Mouse (Mus musculus) kidney, adult 8-10 months (tissue): Measurements from ENCODE around the gene Cdc20.

Experiments
- DNase-seq, 2 experiments: peaks; one replicate each; pipeline ENCODE4 v3.0.0; 2022

Cdc20 gene

GRCm38 (mm10) chr4:118436820-118437603 lies at the start of gene Cdc20:
TSS of gene Cdc20 (minus strand) at chr4:118437352.
- peak; percentile 84 to 88 for DNase-seq

GRCm38 (mm10) chr4:118476773-118477530 lies 39.8 kb upstream of the Cdc20 start:
- DNase-seq: no peak

- no peak for DNase-seq
These were observed 35.5 kb upstream of the Cdc20 start for GRCm38 (mm10) chr4:118472687-118473086.

- DNase-seq: no peak
These were observed 34.1 kb upstream of the Cdc20 start for GRCm38 (mm10) chr4:118471281-118471680.

GRCm38 (mm10) chr4:118465697-118466163 lies 28.6 kb upstream of the Cdc20 start:
- DNase-seq: no peak

GRCm38 (mm10) chr4:118464956-118465355 lies 27.8 kb upstream of the Cdc20 start:
- no peak for DNase-seq

- no peak for DNase-seq
These were observed 20.3 kb upstream of the Cdc20 start, which contains the start of gene Mpl for GRCm38 (mm10) chr4:118457345-118457975. TSS of gene Mpl (minus strand) at chr4:118457513.

- DNase-seq: no peak
These were observed 9.4 kb upstream of the Cdc20 start for GRCm38 (mm10) chr4:118446415-118447153.

GRCm38 (mm10) chr4:118445781-118446414 lies 8.7 kb upstream of the Cdc20 start:
- peak; percentile 52 to 60 for DNase-seq

GRCm38 (mm10) chr4:118445088-118445487 lies 7.9 kb upstream of the Cdc20 start:
- DNase-seq: no peak

GRCm38 (mm10) chr4:118437829-118438253 lies 689 bp upstream of the Cdc20 start:
- no peak for DNase-seq

- peak; percentile 79 to 83 for DNase-seq
These were observed 4.8 kb downstream of the Cdc20 start for GRCm38 (mm10) chr4:118432332-118432731.

GRCm38 (mm10) chr4:118429215-118429895 lies 7.8 kb downstream of the Cdc20 start:
- peak; percentile 53 to 62 for DNase-seq

GRCm38 (mm10) chr4:118428531-118429214 lies 8.5 kb downstream of the Cdc20 start:
- DNase-seq: peak; percentile 23 to 52

- peak; percentile 88 to 92 for DNase-seq
These were observed 9.2 kb downstream of the Cdc20 start, which contains the start of gene Elovl1 for GRCm38 (mm10) chr4:118427768-118428451. TSS of gene Elovl1 (plus strand) at chr4:118428093.

- DNase-seq: no peak
These were observed 9.8 kb downstream of the Cdc20 start for GRCm38 (mm10) chr4:118427415-118427767.

GRCm38 (mm10) chr4:118425374-118425773 lies 11.8 kb downstream of the Cdc20 start:
- DNase-seq: no peak

- DNase-seq: no peak
These were observed 12.5 kb downstream of the Cdc20 start for GRCm38 (mm10) chr4:118424541-118425160.

GRCm38 (mm10) chr4:118421384-118421783 lies 15.8 kb downstream of the Cdc20 start:
- peak in 1 of 2 experiments; percentile 31 for DNase-seq
